Mouse (Mus musculus) limb, embryonic 15.5 days (tissue): ENCODE data around the gene Zfyve28. TPM values are rescaled to one million over a fixed set of nuclear protein-coding genes. Genes with fewer than 3 reads are reported as not detected.

ENCODE experiments used
- ATAC-seq: fragments of 200-750 bp; cut with Nextera tagmentation; 2 replicates; pipeline ENCODE4 v1.8.0; 2017; ENCODE audit warnings: low read depth, moderate TSS enrichment; ENCODE audit not compliant: insufficient number of reproducible peaks, low FRiP score, low TSS enrichment
- H3K27ac ChIP-seq: fragments of 300-500 bp; sonication (generic); 2 replicates; pipeline ENCODE4 v1.5.1; 2015; ENCODE audit warnings: moderate library complexity, mild to moderate bottlenecking, inconsistent platforms
- H3K27me3 ChIP-seq: fragments of 300-500 bp; sonication (generic); 2 replicates; pipeline ENCODE4 v1.6.1; 2015; ENCODE audit warnings: inconsistent platforms
- H3K36me3 ChIP-seq: fragments of 300-500 bp; sonication (generic); 2 replicates; pipeline ENCODE4 v1.6.1; 2015; ENCODE audit warnings: inconsistent platforms
- H3K4me1 ChIP-seq: fragments of 300-500 bp; sonication (generic); 2 replicates; pipeline ENCODE4 v1.6.1; 2015; ENCODE audit warnings: inconsistent platforms
- H3K4me2 ChIP-seq: fragments of 300-500 bp; sonication (generic); 2 replicates; pipeline ENCODE4 v1.6.1; 2015; ENCODE audit warnings: mild to moderate bottlenecking, inconsistent platforms
- H3K4me3 ChIP-seq: fragments of 300-500 bp; sonication (generic); 2 replicates; pipeline ENCODE4 v1.5.1; 2015; ENCODE audit warnings: mild to moderate bottlenecking, inconsistent platforms
- H3K9ac ChIP-seq: fragments of 300-500 bp; sonication (generic); 2 replicates; pipeline ENCODE4 v1.6.1; 2015; ENCODE audit warnings: inconsistent platforms
- H3K9me3 ChIP-seq: fragments of 300-500 bp; sonication (generic); 2 replicates; pipeline ENCODE4 v1.6.1; 2016; ENCODE audit warnings: inconsistent platforms
- WGBS: fragments of 180-500 bp; shearing (Covaris S2); methylation state at CpG from one replicate; pipeline ENCODE4 v1.1.7; 2015; 5-methylcytosine and 5-hydroxymethylcytosine counted together
- polyA plus RNA-seq: library from polyadenylated mRNA; unstranded; fragments of >200 nt; fragmentation: Nextera tagmentation; extraction: Ambion mirVana; gene quantifications from 2 replicates; pipeline ENCODE4 v1.2.1, GENCODE M21; 2015

The Zfyve28 gene
- polyA plus RNA-seq, 1 experiment from 2014 or later: 1.1 TPM

GRCm38 (mm10) chr5:34284156-34284750 is 4.0 kb downstream of the Zfyve28 start:
- no peak overlapping the region for H3K4me2 ChIP-seq
- H3K36me3 ChIP-seq: no peaks in the 10 kb centered on the region
- H3K9me3 ChIP-seq: no peaks in the 10 kb centered on the region
- no peak overlapping the region for H3K4me3 ChIP-seq
- peaks cover 60% of the 10 kb centered on the region for H3K27me3 ChIP-seq
- peaks cover 24% of the 10 kb centered on the region for H3K4me1 ChIP-seq
- ATAC-seq: no peak
- no peak overlapping the region for H3K9ac ChIP-seq
- H3K27ac ChIP-seq: no peak overlapping the region
- WGBS: 42% methylated on average over 3 of the region's 3 CpGs

- Histone ChIP-seq H3K27ac (no peak overlapping the region), H3K4me3 (no peak overlapping the region), H3K4me1 (peaks cover 20% of the 10 kb centered on the region), H3K27me3 (peaks cover 57% of the 10 kb centered on the region), H3K4me2 (no peak overlapping the region), H3K9ac (no peak overlapping the region), H3K36me3 (no peaks in the 10 kb centered on the region), H3K9me3 (no peaks in the 10 kb centered on the region)
- no peak for ATAC-seq
- 80% methylated on average over 5 of the region's 5 CpGs for WGBS
These were observed 4.9 kb downstream of the Zfyve28 start for GRCm38 (mm10) chr5:34283355-34283754.

GRCm38 (mm10) chr5:34280976-34281375 is 7.3 kb downstream of the Zfyve28 start:
- no peak for ATAC-seq
- Histone ChIP-seq H3K4me3 (no peak overlapping the region), H3K4me2 (no peak overlapping the region), H3K27me3 (peaks cover 33% of the 10 kb centered on the region), H3K9ac (no peak overlapping the region), H3K4me1 (no peaks in the 10 kb centered on the region), H3K9me3 (no peaks in the 10 kb centered on the region), H3K36me3 (no peaks in the 10 kb centered on the region), H3K27ac (no peak overlapping the region)
- 48% methylated on average over 7 of the region's 7 CpGs for WGBS

- Histone ChIP-seq H3K9me3 (no peaks in the 10 kb centered on the region), H3K27ac (no peak overlapping the region), H3K9ac (no peak overlapping the region), H3K4me1 (no peaks in the 10 kb centered on the region), H3K27me3 (peaks cover 19% of the 10 kb centered on the region; the same call in 1 of the 2 replicates), H3K4me2 (no peak overlapping the region), H3K36me3 (no peaks in the 10 kb centered on the region), H3K4me3 (no peak overlapping the region)
- 88% methylated on average over 9 of the region's 9 CpGs for WGBS
- no peak for ATAC-seq
These were observed 9.0 kb downstream of the Zfyve28 start for GRCm38 (mm10) chr5:34279214-34279613.

- 71% methylated on average over 4 of the region's 4 CpGs for WGBS
- ATAC-seq: no peak
- no peaks in the 10 kb centered on the region for H3K4me1 ChIP-seq
- no peaks in the 10 kb centered on the region for H3K9me3 ChIP-seq
- no peak overlapping the region for H3K27ac ChIP-seq
- no peak overlapping the region for H3K4me3 ChIP-seq
- no peak overlapping the region for H3K9ac ChIP-seq
- H3K36me3 ChIP-seq: no peaks in the 10 kb centered on the region
- no peak overlapping the region for H3K4me2 ChIP-seq
- peaks cover 10% of the 10 kb centered on the region; the same call in 1 of the 2 replicates for H3K27me3 ChIP-seq
These were observed 10.2 kb downstream of the Zfyve28 start for GRCm38 (mm10) chr5:34278058-34278457.

GRCm38 (mm10) chr5:34276746-34277145 is 11.5 kb downstream of the Zfyve28 start:
- no peak for ATAC-seq

GRCm38 (mm10) chr5:34276191-34276590 is 12.1 kb downstream of the Zfyve28 start:
- 70% methylated on average over 7 of the region's 7 CpGs for WGBS
- H3K27ac ChIP-seq: no peak overlapping the region
- H3K9me3 ChIP-seq: no peaks in the 10 kb centered on the region

More at GRCm38 (mm10) chr5:34276746-34277145, 11.5 kb downstream of the Zfyve28 start:
- Histone ChIP-seq H3K9ac (no peak overlapping the region), H3K4me2 (no peak overlapping the region), H3K27ac (no peak overlapping the region), H3K36me3 (no peaks in the 10 kb centered on the region), H3K4me1 (no peaks in the 10 kb centered on the region), H3K27me3 (peaks cover 4% of the 10 kb centered on the region; the same call in 1 of the 2 replicates), H3K9me3 (no peaks in the 10 kb centered on the region), H3K4me3 (no peak overlapping the region)
- 73% methylated on average over 6 of the region's 6 CpGs for WGBS

GRCm38 (mm10) chr5:34274676-34275293 is 13.5 kb downstream of the Zfyve28 start:
- H3K36me3 ChIP-seq: no peaks in the 10 kb centered on the region
- no peak overlapping the region for H3K4me2 ChIP-seq
- H3K27ac ChIP-seq: no peak overlapping the region
- H3K9me3 ChIP-seq: no peaks in the 10 kb centered on the region
- no peaks in the 10 kb centered on the region for H3K4me1 ChIP-seq
- H3K9ac ChIP-seq: no peak overlapping the region
- 84% methylated on average over 10 of the region's 10 CpGs for WGBS
- no peak overlapping the region for H3K4me3 ChIP-seq
- H3K27me3 ChIP-seq: 0 out of 2 replicates have a peak, but pooled peaks cover 4% of the 10 kb centered on the region
- no peak for ATAC-seq

More at GRCm38 (mm10) chr5:34276191-34276590, 12.1 kb downstream of the Zfyve28 start:
- H3K4me1 ChIP-seq: no peaks in the 10 kb centered on the region
- H3K36me3 ChIP-seq: no peaks in the 10 kb centered on the region
- no peak overlapping the region for H3K9ac ChIP-seq
- no peak overlapping the region for H3K4me2 ChIP-seq
- no peak overlapping the region for H3K4me3 ChIP-seq
- no peak for ATAC-seq
- 0 out of 2 replicates have a peak, but pooled peaks cover 4% of the 10 kb centered on the region for H3K27me3 ChIP-seq

GRCm38 (mm10) chr5:34274268-34274667 is 14.0 kb downstream of the Zfyve28 start:
- Histone ChIP-seq H3K27ac (no peak overlapping the region), H3K4me2 (no peak overlapping the region), H3K9ac (no peak overlapping the region), H3K9me3 (no peaks in the 10 kb centered on the region), H3K4me1 (no peaks in the 10 kb centered on the region), H3K36me3 (no peaks in the 10 kb centered on the region), H3K4me3 (no peak overlapping the region), H3K27me3 (0 out of 2 replicates have a peak, but pooled peaks cover 4% of the 10 kb centered on the region)
- 0 out of 2 replicates have a peak, but pooled peaks have one; percentile 35 for ATAC-seq
- 73% methylated on average over 3 of the region's 3 CpGs for WGBS

GRCm38 (mm10) chr5:34273251-34273681 is 15.0 kb downstream of the Zfyve28 start:
- WGBS: 52% methylated on average over 5 of the region's 5 CpGs
- Histone ChIP-seq H3K9ac (no peak overlapping the region), H3K36me3 (no peaks in the 10 kb centered on the region), H3K27ac (no peak overlapping the region), H3K4me3 (no peak overlapping the region), H3K9me3 (no peaks in the 10 kb centered on the region), H3K27me3 (no peaks in the 10 kb centered on the region), H3K4me1 (no peaks in the 10 kb centered on the region), H3K4me2 (no peak overlapping the region)
- ATAC-seq: no peak

GRCm38 (mm10) chr5:34271743-34272142 is 16.5 kb downstream of the Zfyve28 start:
- Histone ChIP-seq H3K27me3 (no peaks in the 10 kb centered on the region), H3K36me3 (no peaks in the 10 kb centered on the region), H3K4me2 (no peak overlapping the region), H3K9ac (no peak overlapping the region), H3K27ac (no peak overlapping the region), H3K4me3 (no peak overlapping the region), H3K9me3 (no peaks in the 10 kb centered on the region), H3K4me1 (no peaks in the 10 kb centered on the region)
- 30% methylated on average over 4 of the region's 4 CpGs for WGBS
- no peak for ATAC-seq

- no peak overlapping the region for H3K4me3 ChIP-seq
- no peak overlapping the region for H3K27ac ChIP-seq
- H3K4me1 ChIP-seq: no peaks in the 10 kb centered on the region
- 66% methylated on average over 12 of the region's 12 CpGs for WGBS
- no peak for ATAC-seq
- H3K9me3 ChIP-seq: no peaks in the 10 kb centered on the region
- H3K36me3 ChIP-seq: no peaks in the 10 kb centered on the region
- H3K9ac ChIP-seq: no peak overlapping the region
- no peaks in the 10 kb centered on the region for H3K27me3 ChIP-seq
- no peak overlapping the region for H3K4me2 ChIP-seq
These were observed 18.3 kb downstream of the Zfyve28 start for GRCm38 (mm10) chr5:34269921-34270465.
